Mouse (Mus musculus): Measurements from ENCODE around the gene Syndig1.

DNA sequence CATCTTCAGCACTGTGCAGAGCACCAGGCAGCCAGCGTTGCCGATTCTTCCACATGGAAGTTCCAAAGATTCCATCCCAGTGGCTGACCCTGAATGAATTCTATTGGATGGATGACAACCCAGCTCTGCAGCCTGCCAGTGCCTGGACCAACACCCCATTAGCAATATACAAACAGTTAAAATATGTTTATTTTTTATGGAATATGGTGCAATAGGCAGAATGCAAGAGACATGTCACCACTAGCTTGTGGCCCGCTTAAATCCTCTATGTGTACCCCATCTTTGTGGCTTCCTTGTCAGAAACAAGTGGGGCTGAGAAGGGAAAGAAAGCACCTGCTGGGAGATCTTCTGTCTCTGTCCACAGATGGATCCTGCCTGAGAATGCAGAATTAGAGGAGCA, 174.5 kb downstream of the Syndig1 start:
- TF ChIP-seq CTCF (IDR thresholded peaks at IDR 0.05; ENCODE audit: control insufficient read depth, insufficient read depth, insufficient read length) (no peak), MYOG (IDR thresholded peaks at IDR 0.05; ENCODE audit: control insufficient read depth, extremely low read depth, insufficient read length) (no peak), USF1 (IDR thresholded peaks at IDR 0.05; ENCODE audit: low read depth) (no peak), FOSL1 (IDR thresholded peaks at IDR 0.05; ENCODE audit: insufficient read depth, low read length, poor library complexity, severe bottlenecking) (no peak), MYOD1 (IDR thresholded peaks at IDR 0.05; ENCODE audit: control insufficient read depth, insufficient read length, low read depth) (no peak), MAX (IDR thresholded peaks at IDR 0.05) (no peak), CEBPB (IDR thresholded peaks at IDR 0.05; ENCODE audit: low read depth) (no peak)

All from C2C12 (cell line).